Mouse (Mus musculus) brain, adult 10 weeks (tissue): Measurements from ENCODE around the gene Fndc4. TPM values are rescaled to one million over a fixed set of nuclear protein-coding genes. Genes with fewer than 3 reads are reported as not detected.

Source experiments
- polyA plus RNA-seq: library from polyadenylated mRNA; stranded (reverse); fragments of 350-450 nt; fragmentation: Illumina TruSeq; extraction: RNeasy Lipid Tissue Mini Kit (QIAGEN cat#74804); gene quantifications from one replicate; pipeline ENCODE4 v1.2.3, GENCODE M21; 2015; ENCODE audit warnings: low read depth, low replicate concordance

Gene Fndc4
- polyA plus RNA-seq, result 147 TPM

GRCm38 (mm10) chr5:31295606-31296141, at the start of gene Fndc4:
Fndc4 (minus strand) TSS chr5:31296080.

GRCm38 (mm10) chr5:31297047-31297757, 1.3 kb upstream of the Fndc4 start, which contains the start of gene Gckr:
Gckr (plus strand) TSS chr5:31297443.

GRCm38 (mm10) chr5:31290521-31291360, 5.1 kb downstream of the Fndc4 start, which contains the start of gene Ift172:
Ift172 (minus strand) TSS chr5:31291116.

GRCm38 (mm10) chr5:31251541-31252101, 44.3 kb downstream of the Fndc4 start, which contains the start of gene Krtcap3:
Krtcap3 (plus strand) TSS chr5:31251691.

Other genes starting within 250 kb of the Fndc4 start
- 160 TPM for gene Atraid, start 247.8 kb downstream of the Fndc4 start, polyA plus RNA-seq
- gene Slc5a6, start 247.2 kb downstream of the Fndc4 start, polyA plus RNA-seq, result 22.1 TPM
- 7.9 TPM for gene Cad, start 241.3 kb downstream of the Fndc4 start, polyA plus RNA-seq
- not detected for gene Dnajc5g, start 189.8 kb downstream of the Fndc4 start, polyA plus RNA-seq
- gene Slc30a3, start 187.8 kb downstream of the Fndc4 start, polyA plus RNA-seq, result 74.3 TPM
- not detected for gene Trim54, start 179.4 kb downstream of the Fndc4 start, polyA plus RNA-seq
- gene Ucn, start 157.3 kb downstream of the Fndc4 start, polyA plus RNA-seq, result 2.1 TPM
- gene Mpv17, start 141.8 kb downstream of the Fndc4 start, polyA plus RNA-seq, result 99.9 TPM
- gene Gm29609, start 116.2 kb downstream of the Fndc4 start, polyA plus RNA-seq, result 1.1 TPM
- 46.1 TPM for gene Gtf3c2, start 115.9 kb downstream of the Fndc4 start, polyA plus RNA-seq
- gene Snx17, start 102.9 kb downstream of the Fndc4 start, polyA plus RNA-seq, result 82.6 TPM
- gene Eif2b4, start 102.7 kb downstream of the Fndc4 start, polyA plus RNA-seq, result 39.1 TPM
- 26.5 TPM for gene Zfp513, start 93.8 kb downstream of the Fndc4 start, polyA plus RNA-seq
- gene Ppm1g, start 75.4 kb downstream of the Fndc4 start, polyA plus RNA-seq, result 62.2 TPM
- 97.5 TPM for gene Nrbp1, start 55.2 kb downstream of the Fndc4 start, polyA plus RNA-seq
- not detected for gene Gm9970, start 54.8 kb downstream of the Fndc4 start, polyA plus RNA-seq
- gene Krtcap3, start 44.4 kb downstream of the Fndc4 start, polyA plus RNA-seq, result 2.6 TPM
- 44.4 TPM for gene Ift172, start 5.0 kb downstream of the Fndc4 start, polyA plus RNA-seq
- 0.37 TPM for gene Gckr, start 1.4 kb upstream of the Fndc4 start, polyA plus RNA-seq
- 34.3 TPM for gene Zfp512, start 156.4 kb upstream of the Fndc4 start, polyA plus RNA-seq
- gene 4930548H24Rik, start 189.7 kb upstream of the Fndc4 start, polyA plus RNA-seq, result not detected
- gene Gpn1, start 198.7 kb upstream of the Fndc4 start, polyA plus RNA-seq, result 26.5 TPM
- 30.1 TPM for gene Slc4a1ap, start 230.9 kb upstream of the Fndc4 start, polyA plus RNA-seq
- 14.7 TPM for gene Supt7l, start 231.7 kb upstream of the Fndc4 start, polyA plus RNA-seq